Mouse (Mus musculus) midbrain, embryonic 15.5 days (tissue): ENCODE results near the gene 4933403O08Rik. TPM values are rescaled to one million over a fixed set of nuclear protein-coding genes. Genes with fewer than 3 reads are reported as not detected.

ENCODE experiments used
- ATAC-seq: fragments of 200-750 bp; cut with Nextera tagmentation; replicated peaks from 2 replicates; pipeline ENCODE4 v1.8.0; 2017; ENCODE audit warnings: moderate TSS enrichment
- H3K27ac ChIP-seq: fragments of 300-500 bp; sonication (generic); 2 replicates; pipeline ENCODE4 v1.5.1; 2015; ENCODE audit warnings: mild to moderate bottlenecking, inconsistent platforms
- H3K27me3 ChIP-seq: fragments of 300-500 bp; sonication (generic); replicated peaks from 2 replicates; pipeline ENCODE4 v1.6.1; 2015; ENCODE audit warnings: inconsistent platforms
- H3K36me3 ChIP-seq: fragments of 300-500 bp; sonication (generic); replicated peaks from 2 replicates; pipeline ENCODE4 v1.6.1; 2015; ENCODE audit warnings: inconsistent platforms
- H3K4me1 ChIP-seq: fragments of 300-500 bp; sonication (generic); 2 replicates; pipeline ENCODE4 v1.6.1; 2015; ENCODE audit warnings: inconsistent platforms
- H3K4me2 ChIP-seq: fragments of 300-500 bp; sonication (generic); 2 replicates; pipeline ENCODE4 v1.6.1; 2015; ENCODE audit warnings: inconsistent platforms, mild to moderate bottlenecking, moderate library complexity
- H3K4me3 ChIP-seq: fragments of 300-500 bp; sonication (generic); 2 replicates; pipeline ENCODE4 v1.5.1; 2015; ENCODE audit warnings: mild to moderate bottlenecking, inconsistent platforms
- H3K9ac ChIP-seq: fragments of 300-500 bp; sonication (generic); 2 replicates; pipeline ENCODE4 v1.6.1; 2015; ENCODE audit warnings: mild to moderate bottlenecking, inconsistent platforms
- H3K9me3 ChIP-seq: fragments of 300-500 bp; sonication (generic); 2 replicates; pipeline ENCODE4 v1.6.1; 2016; ENCODE audit warnings: inconsistent platforms
- WGBS: fragments of 180-500 bp; shearing (Covaris S2); methylation state at CpG from one replicate; pipeline ENCODE4 v1.1.7; 2015; ENCODE audit warnings: mixed read lengths; 5-methylcytosine and 5-hydroxymethylcytosine counted together
- polyA plus RNA-seq: library from polyadenylated mRNA; unstranded; fragments of >200 nt; fragmentation: Nextera tagmentation; extraction: Ambion mirVana; gene quantifications from 2 replicates; pipeline ENCODE4 v1.2.1, GENCODE M21; 2015

Gene 4933403O08Rik
- polyA plus RNA-seq: 0.23 TPM in 1 of 2 replicates, not detected in the other

DNA sequence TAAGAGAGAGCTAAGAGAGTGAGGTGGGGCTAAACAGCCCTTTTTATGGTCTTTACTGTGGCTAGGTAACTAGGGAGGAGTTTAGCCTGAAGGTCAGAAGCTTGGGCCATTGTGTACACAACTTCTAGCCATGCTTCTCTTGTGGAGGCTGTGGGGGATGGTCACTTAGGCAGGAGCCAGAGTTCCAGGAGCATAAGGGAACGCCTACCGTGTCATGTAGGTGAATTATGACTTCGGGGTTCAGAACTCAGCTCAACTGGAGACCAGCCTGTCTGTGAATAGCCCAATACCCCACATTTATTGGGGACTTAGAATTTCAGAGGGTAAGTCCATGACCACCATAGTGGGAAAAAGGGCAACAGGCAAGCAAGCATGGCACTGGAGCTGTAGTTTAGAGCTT is at the start of gene 4933403O08Rik:
Gene 4933403O08Rik (plus strand): TSS at position 301 of the 400 bp plus-strand sequence.
- ATAC-seq: no peak
- 97% methylated on average over 3 of the region's 3 CpGs for WGBS

DNA sequence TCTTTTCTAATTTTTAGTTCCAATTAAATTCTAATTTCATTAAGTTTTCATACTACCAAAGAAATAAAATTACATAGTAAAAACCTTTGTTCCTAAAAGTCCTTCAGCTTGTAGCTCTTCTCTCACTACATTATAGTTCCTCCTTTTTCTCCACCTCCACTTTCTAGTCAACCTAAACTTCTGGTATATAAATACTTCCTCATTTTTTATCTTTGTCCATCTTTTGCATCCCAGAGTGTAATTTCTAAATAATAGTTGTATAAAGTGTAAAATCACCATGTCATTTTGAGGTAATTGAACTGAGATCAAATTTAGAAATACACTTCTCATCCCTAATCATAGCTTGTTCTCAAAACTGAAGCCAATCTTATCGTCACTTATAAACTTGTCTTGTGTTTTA is 4.1 kb downstream of the 4933403O08Rik start:
- Histone ChIP-seq H3K27ac (no peak overlapping the region), H3K9ac (no peak overlapping the region), H3K4me3 (no peak overlapping the region), H3K4me2 (no peak overlapping the region), H3K36me3 (no peaks in the 10 kb centered on the region), H3K4me1 (no peaks in the 10 kb centered on the region), H3K27me3 (no peaks in the 10 kb centered on the region), H3K9me3 (no peaks in the 10 kb centered on the region)
- WGBS: 93% methylated on average over 1 of the region's 1 CpGs
- ATAC-seq: no peak

More for the DNA sequence above, at the start of gene 4933403O08Rik:
- no peak within 1 kb of the TSS for H3K4me3 ChIP-seq
- H3K9ac ChIP-seq: no peak within 1 kb of the TSS
- no peak within 1 kb of the TSS for H3K4me2 ChIP-seq
- H3K36me3 ChIP-seq: no peaks in the 10 kb centered on the region
- no peaks in the 10 kb centered on the region for H3K9me3 ChIP-seq
- H3K27me3 ChIP-seq: no peaks in the 10 kb centered on the region
- no peaks in the 10 kb centered on the region for H3K4me1 ChIP-seq
- H3K27ac ChIP-seq: no peak within 1 kb of the TSS

DNA sequence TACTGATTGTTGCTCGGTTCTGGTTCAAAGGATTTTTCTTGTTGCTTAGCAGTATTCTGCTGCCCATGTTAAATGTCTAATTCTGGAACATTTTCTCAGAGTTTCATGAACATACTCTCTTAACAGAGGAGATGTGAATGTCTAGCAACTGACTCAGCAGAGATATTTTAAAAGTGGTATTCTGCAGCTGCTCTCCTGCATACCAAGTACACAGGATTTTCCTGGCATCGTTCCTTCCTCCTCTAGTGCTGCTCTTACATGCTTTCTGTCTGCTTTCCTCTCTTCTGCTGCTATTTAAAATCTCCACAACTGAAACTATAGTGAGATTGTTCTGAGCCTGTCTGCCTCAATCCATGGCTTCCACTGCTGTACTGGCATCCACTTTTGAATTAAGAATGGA is 16.7 kb downstream of the 4933403O08Rik start:
- WGBS: 79% methylated on average over 2 of the region's 2 CpGs
- H3K9me3 ChIP-seq: no peaks in the 10 kb centered on the region
- no peaks in the 10 kb centered on the region for H3K4me1 ChIP-seq
- H3K4me2 ChIP-seq: no peak overlapping the region
- no peaks in the 10 kb centered on the region for H3K36me3 ChIP-seq
- no peak overlapping the region for H3K27ac ChIP-seq
- H3K27me3 ChIP-seq: no peaks in the 10 kb centered on the region
- no peak for ATAC-seq
- no peak overlapping the region for H3K4me3 ChIP-seq
- H3K9ac ChIP-seq: no peak overlapping the region

DNA sequence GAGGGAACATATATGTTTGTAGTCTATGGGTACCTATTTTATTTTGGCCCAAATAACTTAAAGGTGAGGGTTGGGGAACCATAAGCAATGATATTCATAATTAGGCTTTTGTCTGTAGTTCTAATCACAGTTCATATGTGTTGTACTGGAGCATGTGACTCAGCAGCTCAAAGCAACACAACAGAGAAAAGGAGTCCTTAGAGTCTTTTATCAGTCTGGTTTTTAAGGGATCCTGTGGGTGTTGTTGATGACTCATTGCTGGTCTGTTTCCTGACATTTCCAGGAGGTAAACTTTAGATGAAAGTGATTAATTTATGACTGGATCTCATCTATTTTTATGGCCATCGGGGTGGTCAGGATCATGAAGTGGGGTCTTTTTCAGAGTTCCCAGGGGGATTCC is 34.7 kb downstream of the 4933403O08Rik start:
- Histone ChIP-seq H3K4me1 (no peaks in the 10 kb centered on the region), H3K27ac (no peak overlapping the region), H3K9me3 (no peaks in the 10 kb centered on the region), H3K36me3 (no peaks in the 10 kb centered on the region), H3K27me3 (no peaks in the 10 kb centered on the region), H3K4me3 (no peak overlapping the region), H3K9ac (no peak overlapping the region), H3K4me2 (no peak overlapping the region)
- no peak for ATAC-seq
- 91% methylated on average over 1 of the region's 1 CpGs for WGBS

Other genes with a start within 250 kb of the 4933403O08Rik start
- 0.37 and 0.97 TPM in 2 replicates for gene Tex16, start 228.0 kb upstream of the 4933403O08Rik start, polyA plus RNA-seq
- 15.1 and 18.5 TPM in 2 replicates for gene Apool, start 72.3 kb downstream of the 4933403O08Rik start, polyA plus RNA-seq
- gene Satl1, start 167.7 kb downstream of the 4933403O08Rik start, polyA plus RNA-seq: 0.06 TPM in 1 of 2 replicates, not detected in the other